Mouse (Mus musculus): ENCODE measurements around the gene Slco2a1. TPM values are rescaled to one million over a fixed set of nuclear protein-coding genes. Genes with fewer than 3 reads are reported as not detected.
"Not testable (repeated sequence)": the region's sequence is repeated elsewhere in the genome, so short reads cannot be mapped to it uniquely, and the experiment has no call there.

Gene Slco2a1
- polyA plus RNA-seq, 2 experiments from 2014 or later, result 0.27 TPM; not detected in 1

- no peak for ATAC-seq
Measured at GRCm38 (mm10) chr9:103087301-103087700, 98.8 kb downstream of the Slco2a1 start.

- no peak for ATAC-seq
Measured at GRCm38 (mm10) chr9:103088661-103089060, 100.1 kb downstream of the Slco2a1 start.

GRCm38 (mm10) chr9:103090116-103090875 lies 101.8 kb downstream of the Slco2a1 start:
- no peak for ATAC-seq

- ATAC-seq, result no peak
Measured at GRCm38 (mm10) chr9:103091039-103091883, 102.7 kb downstream of the Slco2a1 start.

- ATAC-seq, result no peak
Measured at GRCm38 (mm10) chr9:103092248-103092647, 103.7 kb downstream of the Slco2a1 start.

GRCm38 (mm10) chr9:103093681-103094080 lies 105.2 kb downstream of the Slco2a1 start:
- no peak for ATAC-seq

- not testable (repeated sequence) for ATAC-seq
Measured at GRCm38 (mm10) chr9:103108341-103108798, 119.9 kb downstream of the Slco2a1 start.

- ATAC-seq, result no peak
Measured at GRCm38 (mm10) chr9:103108943-103109670, 120.6 kb downstream of the Slco2a1 start.

GRCm38 (mm10) chr9:103109911-103110310 lies 121.4 kb downstream of the Slco2a1 start:
- no peak for ATAC-seq

- ATAC-seq, result no peak
Measured at GRCm38 (mm10) chr9:103110727-103111501, 122.4 kb downstream of the Slco2a1 start.

- no peak for ATAC-seq
Measured at GRCm38 (mm10) chr9:103111621-103112470, 123.3 kb downstream of the Slco2a1 start, which contains the start of gene Rab6b. Gene Rab6b, plus strand, starts transcription at chr9:103111787.

- ATAC-seq, result no peak
Measured at GRCm38 (mm10) chr9:103112471-103113271, 124.2 kb downstream of the Slco2a1 start.

- ATAC-seq, result no peak
Measured at GRCm38 (mm10) chr9:103113351-103113750, 124.8 kb downstream of the Slco2a1 start.

GRCm38 (mm10) chr9:103114326-103114725 lies 125.8 kb downstream of the Slco2a1 start:
- ATAC-seq, result no peak

- no peak for ATAC-seq
Measured at GRCm38 (mm10) chr9:103114901-103115300, 126.4 kb downstream of the Slco2a1 start.

- no peak for ATAC-seq
Measured at GRCm38 (mm10) chr9:103116941-103117340, 128.4 kb downstream of the Slco2a1 start.

- no peak for ATAC-seq
Measured at GRCm38 (mm10) chr9:103117495-103117894, 129.0 kb downstream of the Slco2a1 start.

- ATAC-seq, result no peak
Measured at GRCm38 (mm10) chr9:103117951-103118350, 129.4 kb downstream of the Slco2a1 start.

- no peak for ATAC-seq
Measured at GRCm38 (mm10) chr9:103118651-103119275, 130.3 kb downstream of the Slco2a1 start.

GRCm38 (mm10) chr9:103119781-103120180 lies 131.3 kb downstream of the Slco2a1 start:
- no peak for ATAC-seq

Measured in activated CD4-positive, CD25-positive, alpha-beta regulatory T cell, adult 4 months (primary cell).